Mouse (Mus musculus) heart, adult 11 months (tissue): ENCODE measurements around the gene Odf2.

Experiments used
- DNase-seq: peaks from one replicate; pipeline ENCODE4 v3.0.0; 2022

The Odf2 gene

DNA sequence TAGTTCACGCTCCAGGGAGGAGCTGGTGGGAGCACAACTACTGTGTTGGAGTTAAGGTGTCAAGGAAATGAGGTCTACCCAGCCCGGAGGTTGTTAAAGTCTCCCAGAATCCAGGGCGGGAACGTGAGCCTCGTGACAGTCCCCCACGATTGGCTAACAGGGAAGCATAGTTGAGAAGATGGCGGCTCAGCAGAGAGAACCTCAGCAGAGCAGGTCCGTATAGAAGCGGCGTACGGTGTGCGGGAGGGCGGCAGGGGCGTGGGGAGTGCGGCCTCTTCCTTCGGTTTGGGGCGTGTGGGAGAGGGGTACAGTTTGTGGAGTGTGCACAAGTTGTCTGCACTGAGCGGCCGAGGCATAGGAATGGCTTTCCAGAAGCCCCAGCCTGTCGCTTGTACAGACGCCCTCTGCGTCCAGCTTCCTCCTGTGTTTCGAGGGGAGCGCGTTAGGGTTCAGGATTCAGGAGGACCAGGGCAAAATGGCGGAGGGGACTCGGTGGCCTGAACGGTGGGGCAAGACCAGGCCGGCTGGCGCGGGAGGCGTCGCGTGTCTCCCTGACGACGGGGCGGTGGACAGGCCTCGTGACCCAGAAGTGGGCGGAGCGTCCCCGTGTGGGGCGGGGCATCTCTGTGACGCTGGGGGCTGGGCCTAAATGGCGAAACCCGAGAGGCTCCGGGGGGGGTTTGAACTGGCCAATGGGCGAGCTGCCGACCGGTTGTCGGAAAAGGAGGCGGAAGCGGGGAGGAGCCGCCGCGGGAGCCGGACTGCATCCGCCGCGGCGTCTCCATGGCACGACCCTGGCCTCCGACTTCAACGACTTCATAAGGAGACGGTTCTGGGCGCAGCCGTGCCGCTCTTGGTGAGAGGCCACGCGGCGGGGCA lies at the start of gene Odf2:
Odf2 (plus strand) TSS at position 156 of the 879 bp plus-strand sequence.
- peak; percentile 100 for DNase-seq

DNA sequence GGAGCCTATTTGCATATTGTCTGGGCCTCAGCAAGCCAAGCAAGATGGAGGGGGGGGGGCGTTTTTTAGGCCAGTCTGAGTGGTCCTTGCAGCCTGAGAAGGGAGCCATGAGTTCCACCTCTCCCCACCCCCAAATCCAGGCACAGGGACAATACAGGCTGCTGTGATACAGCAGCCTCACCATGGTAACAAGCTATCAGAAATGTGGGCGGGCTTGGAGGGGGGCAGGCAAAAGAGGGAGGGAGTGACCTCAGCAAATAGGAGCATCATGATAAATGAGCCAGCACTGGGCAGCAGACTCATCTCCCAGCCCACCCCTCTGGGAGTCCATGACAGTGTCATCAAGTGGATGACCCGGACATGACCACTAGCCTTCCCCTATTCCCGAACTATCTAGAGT lies 49.6 kb upstream of the Odf2 start:
- DNase-seq = no peak

DNA sequence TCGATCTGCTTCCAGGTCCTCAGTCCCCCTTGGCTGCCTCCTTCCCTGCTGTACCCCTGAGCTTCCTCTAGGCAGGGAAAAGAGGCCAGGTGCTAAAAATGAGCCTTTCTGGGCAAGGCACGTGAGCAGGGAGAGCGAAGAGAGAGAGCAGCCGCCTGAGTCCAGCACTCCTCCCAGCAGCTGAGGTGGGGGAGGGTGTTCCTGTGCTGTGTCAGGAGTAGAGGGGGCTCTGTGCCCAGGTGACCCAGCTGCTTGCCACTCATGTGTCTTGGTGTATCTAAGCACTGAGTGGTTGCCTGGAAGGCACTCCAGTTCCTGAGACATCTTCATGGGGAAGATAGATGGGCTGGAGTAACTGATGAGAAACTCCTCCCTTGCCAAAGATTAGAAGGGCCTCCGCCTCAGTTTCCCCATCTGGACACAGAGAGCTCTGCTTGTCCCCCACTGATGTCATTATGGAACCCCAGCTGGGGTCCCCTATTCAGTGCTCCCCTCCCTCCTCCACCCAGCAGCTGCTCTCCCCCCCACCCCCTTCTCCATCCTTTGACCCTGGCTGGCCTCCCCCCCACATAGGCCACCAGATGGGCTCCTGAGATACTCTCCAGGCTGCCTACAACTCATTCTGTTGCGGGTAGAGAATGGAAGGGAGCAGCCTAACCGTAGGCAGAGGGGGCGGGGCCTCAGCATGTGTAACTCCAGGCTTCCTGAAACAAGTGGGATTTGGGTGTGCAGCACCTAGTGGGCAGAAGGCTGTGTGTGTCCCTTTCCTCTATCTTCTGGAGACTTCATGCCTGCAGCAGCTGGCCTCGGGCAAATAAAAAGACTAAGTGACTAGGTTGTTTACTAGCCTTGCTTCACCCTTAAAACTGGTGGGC lies 45.6 kb upstream of the Odf2 start:
- DNase-seq = no peak

DNA sequence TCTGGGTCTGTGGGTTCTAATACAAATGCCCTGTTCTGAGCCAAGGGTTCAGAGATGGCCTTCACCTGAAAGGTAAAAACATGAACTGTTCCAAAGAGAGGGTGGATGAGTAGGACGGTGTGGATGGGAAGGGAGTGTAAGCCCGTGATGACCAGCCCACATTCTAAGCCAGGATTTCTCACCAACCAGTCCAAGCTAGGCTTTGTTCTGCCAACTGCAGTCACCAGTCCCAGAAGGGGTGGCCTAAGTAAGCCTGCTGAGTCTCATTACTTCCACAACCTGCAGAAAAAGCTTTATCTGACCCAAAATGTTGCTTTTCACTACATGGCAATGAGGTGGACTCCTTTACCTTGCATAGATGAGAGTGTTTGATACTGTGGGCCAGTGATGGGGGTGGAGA lies 44.9 kb upstream of the Odf2 start:
- no peak for DNase-seq

DNA sequence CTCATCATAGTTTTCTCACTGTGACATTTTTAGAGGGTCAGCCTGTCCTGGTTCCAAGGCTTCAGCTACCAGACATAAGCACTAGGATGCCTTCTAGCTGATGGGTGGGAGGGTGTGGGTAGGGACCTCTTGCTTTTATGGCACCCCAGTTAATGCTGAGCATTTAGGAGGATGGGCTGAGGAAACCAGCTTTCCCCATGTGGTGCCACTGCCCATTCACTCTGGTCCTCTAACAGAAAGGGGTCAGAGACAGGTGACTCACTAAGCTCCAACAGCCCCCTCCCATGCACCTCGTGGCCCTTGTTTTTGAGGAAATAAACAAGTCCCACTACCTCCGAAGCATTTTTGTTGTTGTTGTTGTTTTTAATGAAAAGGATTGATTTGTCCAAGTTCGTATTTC lies 44.4 kb upstream of the Odf2 start:
- no peak for DNase-seq

DNA sequence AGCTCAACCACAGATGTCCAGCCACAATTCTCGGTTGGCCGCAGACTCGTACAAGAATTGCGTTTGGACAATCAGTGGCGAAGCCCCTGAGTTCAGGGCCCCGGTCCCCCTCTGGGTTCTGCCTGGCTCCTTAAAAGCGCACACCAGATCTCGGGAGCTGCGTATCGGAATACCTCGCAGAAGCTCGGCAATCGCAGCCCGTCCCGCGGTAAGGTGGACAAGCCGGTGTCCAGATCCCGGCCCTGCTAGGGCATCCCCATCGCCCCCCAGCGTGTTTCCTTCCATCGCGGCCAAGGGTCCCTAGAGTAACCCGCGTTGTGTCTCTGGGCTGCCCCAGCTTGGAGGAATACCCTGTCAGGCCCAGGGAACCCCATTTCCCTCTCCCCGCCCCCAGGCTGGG lies 43.4 kb upstream of the Odf2 start:
- DNase-seq = no peak

DNA sequence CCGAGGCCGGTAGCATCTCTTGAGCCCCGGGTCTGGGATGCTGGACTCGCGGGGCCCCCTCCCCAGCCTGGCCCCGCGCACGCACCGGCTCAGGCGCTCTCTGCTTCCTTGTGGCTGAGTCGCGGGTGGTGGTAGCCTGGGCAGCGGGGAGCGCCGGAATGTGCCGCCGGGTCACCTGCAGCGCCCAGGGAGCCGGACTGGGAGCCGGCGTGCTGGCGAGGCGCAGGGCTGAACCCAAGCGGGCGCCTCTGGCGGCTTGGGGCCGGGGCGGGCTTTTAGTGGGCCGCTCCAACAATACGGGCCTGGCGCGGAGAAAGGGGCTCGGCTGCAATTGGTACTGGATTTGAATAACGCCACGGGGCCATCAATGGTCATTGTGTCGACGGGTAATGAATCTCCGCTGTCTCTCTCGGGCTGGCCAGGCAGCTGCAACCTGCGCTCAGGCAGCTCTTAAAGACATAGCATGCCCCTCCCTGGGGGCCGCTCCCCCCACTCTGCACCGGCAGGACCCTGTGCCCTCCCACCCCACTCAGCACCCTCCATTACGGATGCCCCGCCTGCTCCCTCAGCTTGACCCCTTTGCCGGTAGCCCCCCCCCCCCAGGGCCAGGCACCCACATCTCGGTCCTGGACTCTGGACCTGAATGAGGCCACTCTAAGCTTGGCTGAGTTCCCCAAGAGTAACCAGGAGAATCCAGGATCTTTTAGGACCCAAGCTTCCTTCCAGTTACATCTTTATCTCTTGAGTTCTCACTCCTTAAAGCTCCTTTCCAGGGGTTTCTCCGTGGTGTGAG lies 42.8 kb upstream of the Odf2 start:
- DNase-seq = no peak

DNA sequence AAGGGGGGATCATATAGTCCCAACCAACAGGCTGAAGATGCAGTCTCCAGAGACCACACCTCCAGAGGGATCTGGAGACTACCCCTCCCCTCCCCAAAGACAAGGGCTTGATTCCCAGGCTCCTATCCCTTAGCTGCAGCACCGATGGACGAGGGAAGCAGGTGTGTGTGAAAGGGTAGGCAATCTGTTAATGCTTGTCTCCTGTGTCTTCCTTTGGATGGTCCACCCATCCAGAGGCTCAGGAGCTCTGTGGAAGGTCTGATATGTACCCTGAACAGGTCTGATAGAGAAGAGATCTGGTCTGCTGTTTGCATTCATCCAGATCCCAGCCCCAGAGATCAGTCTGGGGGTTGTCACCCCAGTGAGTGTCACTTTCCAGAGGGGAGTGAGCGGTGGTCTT lies 42.1 kb upstream of the Odf2 start:
- no peak for DNase-seq

DNA sequence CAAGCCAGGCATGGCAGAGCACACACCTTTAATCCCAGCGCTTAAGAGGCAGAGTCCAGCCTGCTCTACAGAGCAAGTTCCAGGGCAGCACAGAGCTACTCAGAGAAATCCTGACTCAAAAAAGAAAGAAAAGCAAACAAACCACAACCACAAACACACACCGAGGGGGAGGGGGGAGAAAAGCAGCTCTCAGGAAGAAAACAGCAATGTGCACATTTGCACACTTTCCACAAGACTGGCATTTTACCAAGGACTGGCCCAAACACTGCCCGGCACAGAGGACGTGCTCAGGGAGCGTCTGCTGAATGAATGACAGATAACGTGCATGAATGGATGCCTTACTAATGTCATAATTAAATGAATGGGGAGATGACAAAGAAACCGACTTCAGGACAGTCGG lies 40.0 kb upstream of the Odf2 start:
- DNase-seq = no peak

DNA sequence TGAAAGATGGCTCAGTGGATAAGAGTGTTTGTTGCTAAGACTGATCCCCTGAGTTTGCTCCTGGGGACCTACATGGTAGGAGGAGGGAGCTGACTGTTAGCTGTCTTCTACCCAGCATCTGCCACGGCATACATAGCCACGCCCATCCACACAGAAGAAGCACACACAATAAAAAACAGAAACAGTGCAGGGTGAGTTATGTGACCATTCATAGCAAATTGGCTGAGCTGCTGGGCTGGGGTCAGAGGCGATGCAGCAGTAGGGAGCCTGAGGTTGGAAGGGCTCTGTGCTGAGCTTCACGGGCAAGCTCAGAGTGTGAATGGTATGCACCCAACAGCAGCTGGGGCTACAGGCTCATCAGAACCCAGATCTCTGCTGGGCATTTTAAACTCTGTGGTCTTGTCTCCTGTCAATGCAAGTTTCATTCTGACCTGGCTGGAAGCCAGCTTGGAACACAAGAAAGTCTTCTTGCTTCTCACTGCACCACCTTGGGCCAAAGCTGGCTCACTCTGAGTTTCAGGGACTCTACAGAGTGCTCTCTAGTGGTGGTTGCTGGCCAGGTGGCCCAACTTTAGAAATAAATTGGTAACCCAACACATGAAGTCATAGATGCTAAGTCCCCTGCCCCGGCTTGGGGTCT lies 39.1 kb upstream of the Odf2 start:
- no peak for DNase-seq

DNA sequence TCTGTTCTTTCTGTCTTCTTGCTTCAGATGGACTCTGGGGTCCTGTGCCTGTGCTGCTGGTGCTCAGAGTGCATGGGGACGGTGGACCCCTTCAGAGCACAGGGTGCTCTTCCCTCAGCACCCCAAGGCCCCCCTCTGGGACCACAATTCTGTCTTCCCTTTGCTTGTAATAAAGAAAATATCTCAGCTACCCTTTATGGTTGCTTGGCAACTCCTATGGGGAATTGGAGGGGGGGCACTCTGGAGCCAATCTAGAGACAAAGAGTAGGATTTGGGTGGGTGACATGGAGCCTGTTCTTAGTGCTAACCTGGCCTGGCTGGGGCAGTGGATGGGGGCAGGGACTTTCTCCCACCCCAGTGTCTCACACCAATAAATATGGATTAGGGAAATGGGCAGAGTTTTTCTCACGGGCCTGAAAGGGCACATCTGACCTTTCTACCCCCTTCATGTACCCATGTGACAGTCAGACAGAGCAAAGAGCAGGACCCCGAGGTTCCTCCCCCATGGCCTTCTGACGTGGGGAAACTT lies 36.0 kb upstream of the Odf2 start:
- no peak for DNase-seq

DNA sequence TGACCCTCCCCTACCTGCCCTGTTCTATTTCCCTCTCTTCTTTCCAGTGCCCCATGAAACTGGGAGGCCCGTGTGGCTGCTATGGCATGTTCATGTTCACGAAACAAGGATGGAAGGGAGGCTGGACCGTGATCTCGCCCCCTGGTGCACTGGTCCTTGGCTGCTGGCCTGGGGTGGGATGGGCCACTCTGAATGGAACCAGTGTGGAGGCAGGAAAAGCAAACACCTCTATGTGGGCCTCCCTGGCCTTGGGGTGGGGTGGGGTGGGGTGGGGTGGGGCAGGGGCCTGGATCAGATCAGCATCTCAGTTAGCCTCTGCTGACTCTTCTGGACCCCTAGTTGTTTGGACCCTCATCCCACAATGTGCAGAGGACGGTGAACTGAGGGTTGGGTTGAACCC lies 35.3 kb upstream of the Odf2 start:
- DNase-seq = no peak

DNA sequence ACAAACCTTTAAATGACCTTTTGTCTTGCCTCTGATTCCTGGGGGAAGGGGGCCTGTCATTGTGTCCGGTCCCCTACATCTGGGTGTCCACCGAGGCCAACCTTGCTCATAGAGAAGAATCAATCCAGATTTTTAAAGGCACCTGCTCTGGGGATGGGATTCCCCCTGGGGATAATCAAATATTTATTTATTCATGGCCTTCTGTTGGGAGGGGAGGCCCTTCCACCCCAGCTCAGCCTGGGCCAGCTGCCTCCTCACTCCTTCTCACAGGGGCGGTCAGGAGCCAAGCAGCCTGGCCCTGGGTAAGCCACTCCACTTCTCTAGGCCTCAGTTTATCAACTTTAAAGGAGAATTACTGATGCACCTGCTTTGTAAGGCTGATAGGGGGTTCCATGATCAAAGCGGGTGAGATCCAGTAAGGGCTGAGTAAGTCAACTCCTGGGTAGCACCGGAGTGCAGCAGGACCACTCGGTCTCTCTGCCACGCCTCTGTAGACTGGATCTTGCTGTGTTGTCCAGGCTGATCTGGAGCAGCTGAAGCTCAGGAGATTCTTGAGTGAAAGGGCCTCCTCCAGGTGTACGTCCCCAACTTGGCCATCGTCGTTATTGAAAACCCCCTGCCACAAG lies 33.3 kb upstream of the Odf2 start:
- DNase-seq = no peak

DNA sequence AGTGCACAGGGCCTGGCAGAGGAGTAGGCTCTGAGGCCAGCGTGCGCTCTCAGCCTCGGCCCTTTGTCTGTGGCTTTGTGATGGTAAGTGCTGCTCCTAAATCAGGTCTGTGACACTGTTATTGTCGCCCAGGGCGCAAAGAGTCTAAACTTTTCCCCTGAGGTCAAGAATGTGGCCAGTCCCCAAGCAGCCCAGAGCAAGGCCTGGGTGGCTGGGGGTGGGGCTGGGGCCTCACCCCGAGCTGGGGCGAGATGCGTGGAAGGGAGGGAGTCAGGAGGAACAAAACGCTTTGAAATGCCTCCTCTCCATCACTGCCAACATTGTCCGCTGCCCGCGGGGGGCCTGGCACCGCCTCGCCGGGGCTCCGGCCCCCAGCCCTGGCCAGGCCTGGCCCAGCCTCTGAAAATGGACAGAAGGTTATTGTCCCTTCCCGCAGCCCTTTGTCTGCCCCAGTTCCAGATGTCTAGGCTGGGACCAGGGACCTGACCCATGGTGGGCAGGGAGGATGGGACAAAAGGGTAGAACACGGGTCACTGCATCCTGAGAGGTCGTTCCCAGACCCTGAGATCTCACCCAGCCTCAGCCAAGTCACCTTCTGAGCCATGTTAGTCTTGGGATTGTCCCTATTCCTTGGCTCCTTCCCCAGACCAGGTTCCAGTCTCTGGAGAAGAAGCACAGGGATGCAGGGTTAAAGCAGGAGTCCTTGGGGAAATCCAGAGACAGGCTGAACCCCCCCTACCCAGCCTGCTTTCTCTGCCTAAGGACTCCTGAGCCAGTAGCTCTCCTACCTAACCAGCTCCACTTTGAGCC lies 32.4 kb upstream of the Odf2 start:
- no peak for DNase-seq

DNA sequence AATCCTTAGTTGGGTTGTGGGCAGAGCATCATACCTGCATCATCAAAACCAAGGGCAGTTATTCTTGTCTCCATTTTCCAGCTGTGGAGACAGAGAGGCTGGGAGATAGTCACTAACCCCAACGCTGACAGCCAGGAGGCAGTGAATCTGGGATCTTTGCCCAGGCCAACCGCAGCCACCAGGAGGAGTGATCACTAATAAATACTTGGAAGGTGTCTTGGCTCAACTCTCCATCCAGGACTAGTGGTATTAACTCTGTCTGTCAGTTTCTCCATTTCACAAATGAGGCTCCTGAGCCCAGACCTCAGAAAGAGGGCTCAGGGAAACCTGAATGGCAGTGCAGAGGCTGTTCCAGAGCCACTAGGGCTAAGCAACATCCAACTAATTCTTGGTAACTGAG lies 31.7 kb upstream of the Odf2 start:
- no peak for DNase-seq

DNA sequence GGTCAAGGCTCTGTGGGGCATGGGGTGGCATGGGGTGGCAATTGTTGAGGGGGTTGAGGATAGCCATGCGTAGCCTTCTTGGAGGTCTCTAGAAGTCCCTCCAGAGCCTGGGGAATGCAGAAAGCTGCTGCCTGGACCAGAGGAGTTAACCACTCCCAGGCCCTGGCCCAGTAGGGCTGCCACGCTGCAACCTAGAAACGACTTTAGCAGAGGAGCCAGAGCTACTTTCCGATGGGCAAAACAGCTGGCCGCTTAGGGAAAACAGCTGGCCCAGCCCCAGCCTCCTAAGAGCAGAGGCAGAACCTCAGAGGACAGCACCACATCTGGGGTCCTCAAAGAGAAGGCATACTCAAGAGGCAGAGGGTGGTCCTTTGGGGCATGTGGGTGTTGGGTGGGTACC lies 31.1 kb upstream of the Odf2 start:
- no peak for DNase-seq

DNA sequence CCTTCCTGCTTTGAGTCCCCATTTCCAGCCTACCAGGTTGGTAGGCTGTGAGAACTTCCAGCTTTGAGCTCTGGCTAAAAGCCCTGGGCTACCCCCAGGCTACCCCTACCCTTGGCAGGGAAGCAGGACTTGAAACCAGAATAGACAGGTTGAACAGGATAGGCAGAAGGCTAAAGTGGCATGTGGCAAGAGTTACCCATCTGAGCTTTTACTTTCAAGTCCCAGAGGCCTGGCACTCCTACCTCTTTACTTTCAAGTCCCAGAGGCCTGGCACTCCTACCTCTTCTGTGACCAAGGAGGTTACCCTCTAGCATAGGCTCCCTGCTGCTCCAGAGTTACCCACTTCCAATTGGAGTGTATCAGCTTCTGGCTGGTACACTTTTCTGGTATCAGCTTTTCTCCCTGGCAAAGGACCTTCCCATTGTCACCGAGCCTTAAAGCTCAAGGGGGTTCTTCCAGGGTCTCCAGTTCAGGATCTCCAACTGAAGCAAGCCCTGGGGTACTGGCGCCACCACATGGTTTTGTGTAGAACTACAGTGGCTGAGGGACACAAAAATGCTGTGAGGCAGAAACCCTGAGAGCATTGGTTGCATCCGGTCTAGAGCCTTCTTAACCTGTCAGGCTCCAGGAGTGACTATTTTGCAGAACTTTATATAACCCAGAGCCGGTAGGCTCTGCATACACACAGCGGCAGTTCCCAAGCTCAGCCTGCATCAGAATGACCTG lies 30.1 kb upstream of the Odf2 start:
- no peak for DNase-seq

DNA sequence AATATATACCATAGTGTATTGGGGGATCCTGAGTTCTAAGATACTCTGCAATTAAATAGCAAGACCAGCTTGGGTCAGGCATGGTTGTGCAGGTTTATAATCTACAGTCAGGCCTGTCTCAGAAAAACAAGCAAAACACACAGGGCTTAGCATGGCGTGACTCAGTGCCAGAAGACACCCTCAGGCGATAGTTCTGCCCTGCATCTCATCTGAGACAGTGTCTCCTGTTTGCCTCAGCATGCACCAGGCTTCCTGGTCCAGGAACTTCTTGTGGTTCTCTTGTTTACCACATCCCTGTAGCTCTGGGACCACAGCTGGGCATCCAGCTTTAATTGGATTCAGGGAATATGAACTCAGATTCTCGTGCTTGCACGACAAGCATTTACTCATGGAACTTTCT lies 23.9 kb upstream of the Odf2 start:
- no peak for DNase-seq

DNA sequence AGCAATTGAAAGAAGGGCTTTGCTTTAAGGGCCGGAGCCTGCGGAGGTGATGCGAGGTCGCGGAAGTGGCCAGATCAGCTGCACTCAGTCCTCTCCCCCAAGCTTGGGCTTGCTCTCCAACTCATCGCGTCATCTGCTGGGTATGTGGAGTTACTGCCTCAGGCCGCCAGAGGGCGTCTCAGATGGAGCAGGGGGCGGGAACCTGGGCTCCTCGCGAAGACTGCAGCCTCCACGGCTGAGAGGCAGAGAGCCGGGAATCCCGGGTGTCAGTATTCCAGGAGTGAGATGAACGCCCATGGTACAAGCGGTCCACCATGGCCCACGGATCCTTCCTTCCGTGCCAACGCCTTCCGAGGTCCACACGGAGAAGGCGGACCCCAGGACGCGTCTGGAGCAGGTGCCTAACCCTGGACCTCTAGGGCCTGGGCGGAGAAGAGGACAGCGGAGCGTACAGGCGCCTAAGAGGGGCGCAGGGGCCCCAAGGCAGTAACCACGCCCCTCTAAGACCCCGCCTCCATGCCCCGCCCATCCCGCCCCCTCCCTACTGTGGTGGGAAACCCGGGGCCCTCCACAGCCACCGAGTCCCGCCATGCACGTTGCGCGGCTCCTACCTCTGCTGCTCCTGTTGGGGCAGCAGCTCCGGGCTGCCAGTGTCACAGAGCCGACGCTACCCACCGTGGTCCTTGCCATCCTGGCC lies 19.9 kb upstream of the Odf2 start, which contains the start of gene Cercam:
Cercam (plus strand) TSS at position 216 of the 697 bp plus-strand sequence.
- peak; percentile 98 for DNase-seq
